Mouse (Mus musculus): Measurements from ENCODE around the gene Slc35e1.

DNA sequence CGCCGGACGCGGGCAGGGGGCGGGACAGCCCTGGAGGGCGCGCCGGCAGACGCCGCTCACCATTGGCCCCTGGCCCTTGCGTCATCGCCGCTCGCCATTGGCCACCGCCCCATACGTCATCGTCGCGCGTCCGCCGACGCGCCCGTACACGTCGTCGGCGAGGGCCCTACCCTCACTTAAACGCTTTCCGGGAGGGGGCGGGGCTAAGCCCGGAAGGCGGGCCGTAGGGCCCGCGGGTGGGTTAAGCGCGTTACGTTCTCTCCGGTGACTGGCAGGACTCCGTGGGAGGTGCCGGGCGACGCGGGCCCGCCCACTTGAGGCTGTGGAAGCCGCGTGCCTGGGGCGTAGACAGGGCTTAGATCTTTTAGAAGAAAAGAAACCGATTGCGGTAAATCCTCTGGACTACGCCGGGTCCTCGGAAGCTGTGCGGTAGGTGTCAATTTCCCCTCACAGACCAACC lies 238 bp upstream of the Slc35e1 start:
- TF ChIP-seq POLR2A (IDR thresholded peaks at IDR 0.05; ENCODE audit: borderline replicate concordance, insufficient read depth, low read length) = no peak
- TF ChIP-seq CTCF (IDR thresholded peaks at IDR 0.05; ENCODE audit: borderline replicate concordance, insufficient read depth, low read depth, low read length) = no peak
